Mouse (Mus musculus) ES-Bruce4 (cell line): ENCODE results near the gene Cadm4. TPM values are rescaled to one million over a fixed set of nuclear protein-coding genes. Genes with fewer than 3 reads are reported as not detected.

Source experiments
- H3K27ac ChIP-seq: 2 replicates; pipeline ENCODE4 v1.5.1; 2012; ENCODE audit warnings: low read length, inconsistent platforms; ENCODE audit not compliant: insufficient read depth
- H3K27me3 ChIP-seq: 2 replicates; pipeline ENCODE4 v1.6.1; 2012; ENCODE audit warnings: mild to moderate bottlenecking, low read length, inconsistent platforms; ENCODE audit not compliant: control insufficient read depth, poor library complexity, insufficient read depth, severe bottlenecking
- H3K36me3 ChIP-seq: 2 replicates; pipeline ENCODE4 v1.6.1; 2012; ENCODE audit warnings: inconsistent platforms, mild to moderate bottlenecking, low read length, moderate library complexity; ENCODE audit not compliant: control insufficient read depth, poor library complexity, insufficient read depth, severe bottlenecking
- H3K4me1 ChIP-seq: one replicate; pipeline ENCODE4 v1.8.1; 2011; ENCODE audit warnings: low read length; ENCODE audit not compliant: control insufficient read depth, insufficient read depth
- H3K4me3 ChIP-seq: 2 replicates; pipeline ENCODE4 v1.5.1; 2011; ENCODE audit warnings: low read depth, mild to moderate bottlenecking, low read length
- H3K9ac ChIP-seq: 2 replicates; pipeline ENCODE4 v1.6.1; 2012; ENCODE audit warnings: low read depth, mild to moderate bottlenecking, inconsistent platforms; ENCODE audit not compliant: poor library complexity, severe bottlenecking
- H3K9me3 ChIP-seq: replicated peaks from 2 replicates; pipeline ENCODE4 v1.6.1; 2012; ENCODE audit warnings: mild to moderate bottlenecking, low read length, inconsistent platforms; ENCODE audit not compliant: control insufficient read depth, poor library complexity, insufficient read depth, severe bottlenecking
- CTCF ChIP-seq: IDR thresholded peaks from one replicate; pipeline ENCODE4 v1.8.1; 2011; ENCODE audit warnings: low read depth, low read length
- EP300 ChIP-seq: IDR thresholded peaks from 2 replicates; pipeline ENCODE4 v1.6.1; 2011; ENCODE audit warnings: low read depth, low read length; ENCODE audit not compliant: insufficient read depth
- POLR2A ChIP-seq: IDR thresholded peaks from one replicate; pipeline ENCODE4 v1.8.1; 2011; ENCODE audit warnings: low read length; ENCODE audit not compliant: insufficient read depth
- polyA plus RNA-seq: library from polyadenylated mRNA; stranded (reverse); fragments of >200 nt; gene quantifications from 2 replicates; pipeline ENCODE4 v1.2.4, GENCODE M21; 2011; ENCODE audit warnings: low read depth; ENCODE audit not compliant: missing spikeins, insufficient read depth, insufficient read length

Cadm4 gene
- polyA plus RNA-seq, 1 experiment, result 10.4 TPM

DNA sequence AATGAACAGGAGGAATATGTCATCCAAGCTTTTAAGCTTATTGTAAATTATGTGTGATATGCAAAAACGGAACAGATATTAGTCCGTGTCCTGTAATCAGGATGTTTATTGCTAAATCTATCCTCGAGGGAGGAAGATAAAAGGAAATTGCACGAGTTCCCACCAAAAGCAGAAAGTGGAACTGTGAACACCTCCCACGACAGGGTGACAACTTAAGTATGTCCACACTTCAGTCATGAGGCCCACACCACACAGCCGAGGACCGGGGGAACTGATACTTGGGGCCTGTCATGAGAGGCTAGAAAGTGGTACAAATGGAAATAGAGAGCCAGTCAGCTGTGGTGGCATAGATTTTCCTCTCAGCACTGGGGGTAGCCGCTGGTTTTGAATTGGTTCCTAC is 39.5 kb upstream of the Cadm4 start:
- Histone ChIP-seq H3K4me1 (no peaks in the 10 kb centered on the region), H3K4me3 (no peak overlapping the region), H3K9me3 (no peaks in the 10 kb centered on the region), H3K9ac (no peak overlapping the region), H3K27me3 (no peaks in the 10 kb centered on the region), H3K36me3 (no peaks in the 10 kb centered on the region), H3K27ac (no peak overlapping the region)
- no peak for TF ChIP-seq EP300

DNA sequence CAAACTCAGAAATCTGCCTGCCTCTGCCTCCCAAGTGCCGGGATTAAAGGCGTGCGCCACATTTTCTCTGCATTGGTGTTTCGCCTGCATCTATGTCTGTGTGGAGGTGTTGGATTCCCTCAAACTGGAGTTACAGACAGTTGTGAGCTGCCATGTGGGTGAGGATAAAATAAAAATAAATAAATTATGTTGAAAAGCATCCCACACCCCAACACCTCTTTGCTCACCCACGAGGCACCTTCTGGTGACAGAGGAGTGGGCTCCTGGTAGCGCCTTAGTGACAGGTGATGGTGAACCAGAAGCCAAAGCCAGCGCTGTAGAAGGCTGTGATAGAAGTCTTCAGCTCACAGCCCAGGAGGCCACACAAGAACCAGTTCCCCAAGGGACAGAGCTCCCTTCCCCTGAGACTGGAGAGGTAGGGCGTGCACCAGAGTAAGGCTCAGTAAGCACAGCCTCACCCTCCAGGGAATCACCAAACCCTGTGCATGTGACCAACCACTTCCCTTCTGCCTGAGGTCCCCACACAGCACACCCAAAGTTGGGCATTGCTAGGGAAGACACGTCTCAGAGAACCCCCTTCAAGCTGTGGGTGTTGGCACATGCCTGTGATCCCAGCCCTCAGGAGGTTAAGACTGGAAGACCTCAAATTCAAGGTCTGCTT is 36.4 kb upstream of the Cadm4 start:
- H3K27ac ChIP-seq, result no peak overlapping the region
- H3K36me3 ChIP-seq, result no peaks in the 10 kb centered on the region
- no peaks in the 10 kb centered on the region for H3K27me3 ChIP-seq
- H3K4me3 ChIP-seq, result no peak overlapping the region
- H3K9me3 ChIP-seq, result no peaks in the 10 kb centered on the region
- H3K4me1 ChIP-seq, result no peaks in the 10 kb centered on the region
- TF ChIP-seq EP300 (no peak), POLR2A (no peak), CTCF (no peak)
- no peak overlapping the region for H3K9ac ChIP-seq

DNA sequence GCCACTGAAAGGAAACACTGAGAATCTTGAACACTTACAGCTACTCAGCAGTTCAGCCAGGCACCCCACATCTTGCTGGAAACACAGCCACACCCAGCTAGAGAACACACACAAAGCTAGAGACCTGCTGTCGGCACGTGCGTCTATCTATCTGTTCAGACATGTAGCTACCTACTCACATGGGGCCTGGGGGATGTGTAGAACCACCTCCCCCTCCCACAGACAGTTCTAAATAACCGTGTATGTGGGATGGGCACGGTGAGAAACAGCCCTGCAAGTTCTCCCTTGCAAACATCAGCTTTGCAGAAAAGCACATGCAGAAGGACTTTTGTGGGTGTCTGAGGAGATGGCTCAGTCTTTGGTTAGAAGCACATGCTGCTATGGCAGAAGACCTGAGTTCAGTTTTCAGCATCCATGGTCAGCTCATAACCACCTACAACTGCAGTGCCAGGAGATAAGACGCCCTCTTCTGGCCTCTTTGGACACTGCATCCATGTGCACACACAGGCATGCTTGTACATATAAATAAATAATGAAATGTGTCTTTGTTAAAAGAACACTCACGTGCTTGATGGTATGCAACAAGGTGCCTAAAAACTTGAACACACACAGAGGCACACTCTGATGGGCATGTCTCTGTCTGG is 35.0 kb upstream of the Cadm4 start:
- Histone ChIP-seq H3K9ac (no peak overlapping the region), H3K27me3 (no peaks in the 10 kb centered on the region), H3K9me3 (no peaks in the 10 kb centered on the region), H3K4me1 (peaks cover 2% of the 10 kb centered on the region), H3K36me3 (no peaks in the 10 kb centered on the region), H3K4me3 (no peak overlapping the region), H3K27ac (no peak overlapping the region)
- TF ChIP-seq CTCF (peak; percentile 22), EP300 (no peak), POLR2A (no peak)

DNA sequence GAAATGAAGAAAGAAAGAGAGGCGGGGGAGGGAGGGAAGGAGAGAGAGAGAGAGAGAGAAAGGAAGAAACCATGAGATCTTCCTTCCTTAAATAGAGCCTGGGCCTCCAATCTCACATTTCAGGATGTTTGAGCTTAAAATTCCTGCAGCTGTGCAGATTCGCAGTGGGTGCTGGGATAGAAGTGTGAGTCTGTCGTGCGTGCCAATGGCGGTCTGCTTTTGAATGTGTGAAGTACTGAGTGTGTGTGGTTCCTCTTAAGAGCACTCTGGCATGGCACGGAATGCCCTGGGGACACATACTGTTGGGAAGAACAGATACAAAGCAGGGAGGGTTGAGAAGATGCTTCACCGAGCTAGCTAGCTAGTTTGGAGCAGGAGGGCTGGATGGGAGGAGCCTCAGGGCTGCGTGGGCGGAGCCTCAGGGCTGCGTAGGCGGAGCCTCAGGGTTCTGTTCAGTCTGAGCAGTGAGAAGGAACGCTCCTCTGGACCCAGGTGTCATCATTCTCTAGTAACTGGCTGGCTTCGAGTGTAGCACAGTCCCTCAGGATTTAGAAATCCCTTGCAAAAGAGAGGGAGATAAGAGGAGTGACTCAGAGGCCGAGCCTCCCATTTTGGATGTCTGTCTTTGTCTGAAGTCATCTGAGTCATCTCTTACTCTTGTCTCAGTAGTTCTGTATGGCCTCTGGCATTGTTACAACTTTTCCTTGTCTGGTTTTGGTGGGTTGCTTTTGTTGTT is 32.9 kb upstream of the Cadm4 start:
- Histone ChIP-seq H3K27me3 (no peaks in the 10 kb centered on the region), H3K4me3 (no peak overlapping the region), H3K9me3 (no peaks in the 10 kb centered on the region), H3K4me1 (peaks cover 8% of the 10 kb centered on the region), H3K36me3 (no peaks in the 10 kb centered on the region), H3K27ac (0 out of 2 replicates have a peak overlapping the region, but pooled peaks have one; percentile 26), H3K9ac (no peak overlapping the region)
- TF ChIP-seq POLR2A (no peak), CTCF (no peak), EP300 (no peak)

DNA sequence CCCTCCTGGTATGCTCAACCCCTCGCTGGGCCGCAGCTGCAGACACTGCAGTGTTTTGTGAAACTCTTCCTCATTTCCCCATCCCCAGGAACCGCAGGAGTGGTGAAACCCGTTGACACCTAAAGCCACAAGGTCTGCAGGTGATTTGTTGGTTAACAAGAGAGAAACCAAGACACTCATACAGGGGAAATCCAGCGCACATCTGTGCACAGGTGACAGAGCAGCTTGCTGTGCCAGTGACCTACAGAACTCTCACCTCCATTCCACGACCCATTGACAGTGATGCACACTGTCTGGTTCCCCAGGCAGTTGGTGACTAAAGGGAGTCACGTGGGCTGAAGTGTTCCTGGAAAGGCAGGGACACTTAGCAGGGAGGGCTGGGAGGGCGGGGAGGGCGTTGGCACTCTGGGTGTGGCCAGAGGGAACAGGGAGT is 31.2 kb upstream of the Cadm4 start:
- Histone ChIP-seq H3K4me1 (peaks cover 10% of the 10 kb centered on the region), H3K27me3 (no peaks in the 10 kb centered on the region), H3K36me3 (no peaks in the 10 kb centered on the region), H3K9ac (no peak overlapping the region), H3K27ac (no peak overlapping the region), H3K4me3 (no peak overlapping the region), H3K9me3 (no peaks in the 10 kb centered on the region)
- TF ChIP-seq POLR2A (no peak), EP300 (peak; percentile 75)

DNA sequence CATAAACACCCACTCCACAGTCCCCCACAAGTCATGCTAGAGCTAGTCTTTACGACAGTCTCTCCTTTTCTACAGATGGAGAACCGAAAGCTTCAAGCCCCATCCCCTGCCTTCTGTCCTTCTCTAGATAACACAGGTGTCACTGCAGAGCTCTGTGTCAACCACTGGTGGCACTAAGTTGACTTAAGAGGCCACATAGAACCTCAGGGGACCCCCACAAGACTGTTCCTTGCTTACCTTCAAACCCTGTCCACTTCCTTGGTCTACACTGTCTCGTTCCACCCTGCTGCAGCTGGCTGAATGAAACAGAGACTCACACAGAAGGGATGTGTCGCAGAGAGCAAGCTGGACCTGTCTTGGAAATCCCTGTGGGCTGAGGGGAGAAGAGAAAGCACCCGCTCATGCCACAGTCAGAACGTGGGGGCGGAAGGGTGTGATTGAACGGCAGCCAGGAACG is 29.9 kb upstream of the Cadm4 start, which contains the start of gene Irgc1:
TSS of gene Irgc1 (minus strand) at position 443 of the 457 bp plus-strand sequence.
- Histone ChIP-seq H3K9me3 (no peaks in the 10 kb centered on the region), H3K36me3 (no peaks in the 10 kb centered on the region), H3K27me3 (no peaks in the 10 kb centered on the region), H3K9ac (no peak within 1 kb of the TSS), H3K4me3 (no peak within 1 kb of the TSS), H3K4me1 (peaks cover 10% of the 10 kb centered on the region), H3K27ac (no peak within 1 kb of the TSS)
- no peak for TF ChIP-seq CTCF
- no peak for TF ChIP-seq EP300
- no peak for TF ChIP-seq POLR2A
